Mouse (Mus musculus) central nervous system, embryonic 14 days (tissue): ENCODE results near the gene Lrat. TPM values are rescaled to one million over a fixed set of nuclear protein-coding genes. Genes with fewer than 3 reads are reported as not detected.

Experiments
- polyA plus RNA-seq: library from polyadenylated mRNA; depleted of rRNA; stranded (reverse); fragments of >200 nt; gene quantifications from 2 replicates; pipeline ENCODE4 v1.2.3, GENCODE M21; 2012; rRNA removed

Gene Lrat
- polyA plus RNA-seq = 0.05 and 0.09 TPM in 2 replicates

GRCm38 (mm10) chr3:82903613-82904205, at the start of gene Lrat:
Gene Lrat, minus strand, starts transcription at chr3:82903973.

DNA sequence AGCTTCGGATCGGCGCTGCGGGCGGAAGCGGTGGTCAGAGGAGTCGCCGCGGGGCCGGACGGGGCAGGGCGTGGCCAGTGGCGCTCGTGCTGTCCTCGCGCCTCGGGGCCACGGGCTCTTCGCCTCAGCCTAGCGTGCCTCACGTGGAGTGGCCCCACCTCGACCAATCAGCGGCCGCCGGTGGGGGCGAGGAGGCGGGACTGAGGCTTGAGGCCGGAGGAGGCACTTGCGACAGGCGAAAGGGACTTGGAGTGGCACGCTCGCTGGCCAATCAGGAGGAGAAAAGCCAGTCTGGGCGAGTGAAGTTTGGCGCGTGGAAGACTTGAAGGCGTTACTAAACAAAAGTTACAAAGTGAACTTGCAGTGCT, 27.4 kb downstream of the Lrat start, which contains the start of gene Rbm46:
TSS of gene Rbm46 (minus strand) at position 112 of the 368 bp plus-strand sequence.

Other genes with a start within 250 kb of the Lrat start
- gene Rbm46, start 27.5 kb downstream of the Lrat start, polyA plus RNA-seq = 0.84 and 1.3 TPM in 2 replicates
- gene Fgg, start 103.8 kb upstream of the Lrat start, polyA plus RNA-seq = 0.02 TPM in 1 of 2 replicates, not detected in the other
- 0.03 TPM in 1 of 2 replicates, not detected in the other for gene Fga, start 122.1 kb upstream of the Lrat start, polyA plus RNA-seq
- 0.01 and 0.04 TPM in 2 replicates for gene Fgb, start 145.9 kb upstream of the Lrat start, polyA plus RNA-seq
- 103 and 107 TPM in 2 replicates for gene Plrg1, start 151.5 kb upstream of the Lrat start, polyA plus RNA-seq
- gene Dchs2, start 224.0 kb upstream of the Lrat start, polyA plus RNA-seq = 0.63 and 0.96 TPM in 2 replicates